Mouse (Mus musculus): ENCODE measurements around the gene Impg1. TPM values are rescaled to one million over a fixed set of nuclear protein-coding genes. Genes with fewer than 3 reads are reported as not detected.
A peak's percentile ranks its signal among the peaks of the same experiment; 100 is the strongest.

Impg1 gene
- polyA plus RNA-seq (2016; fragmentation: Nextera tagmentation; extraction: Ambion mirVana): 0.05 and 0.08 TPM in 2 replicates

DNA sequence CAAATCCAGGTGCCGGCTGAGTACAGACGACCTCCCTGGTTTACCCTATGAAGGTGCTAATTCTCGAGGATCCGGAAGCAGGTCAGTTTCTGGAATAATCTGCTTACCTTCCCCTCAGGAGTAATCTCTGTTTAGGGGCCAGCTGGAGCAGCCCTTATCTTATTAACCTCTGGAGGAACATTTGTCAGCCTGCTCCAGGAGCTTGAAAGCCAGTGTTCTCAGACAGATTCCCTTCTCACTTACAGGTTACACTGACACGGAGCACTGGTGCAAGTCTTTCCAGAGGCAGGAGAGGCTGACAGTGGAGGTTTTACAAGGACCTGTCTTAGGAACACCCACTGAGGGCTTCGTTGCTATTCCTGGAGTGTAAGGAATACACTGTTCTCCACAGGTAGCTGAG, at the start of gene Impg1:
Gene Impg1 (minus strand): TSS at position 101 of the 400 bp plus-strand sequence.
- 24% methylated on average over 6 of the region's 6 CpGs for WGBS
- peaks cover 7% of the 10 kb centered on the region for H3K4me1 ChIP-seq (replicated peaks)
- no peak within 1 kb of the TSS for H3K4me3 ChIP-seq
- H3K27ac ChIP-seq (ENCODE audit: poor library complexity, severe bottlenecking): no peak within 1 kb of the TSS
- no peaks in the 10 kb centered on the region for H3K9me3 ChIP-seq (replicated peaks)
- H3K4me2 ChIP-seq: no peak within 1 kb of the TSS; the same call in 1 of the 2 replicates
- no peak for ATAC-seq (ENCODE audit: insufficient number of reproducible peaks, low FRiP score)
- no peaks in the 10 kb centered on the region for H3K36me3 ChIP-seq
- no peaks in the 10 kb centered on the region for H3K27me3 ChIP-seq (replicated peaks)
- no peak within 1 kb of the TSS for H3K9ac ChIP-seq

DNA sequence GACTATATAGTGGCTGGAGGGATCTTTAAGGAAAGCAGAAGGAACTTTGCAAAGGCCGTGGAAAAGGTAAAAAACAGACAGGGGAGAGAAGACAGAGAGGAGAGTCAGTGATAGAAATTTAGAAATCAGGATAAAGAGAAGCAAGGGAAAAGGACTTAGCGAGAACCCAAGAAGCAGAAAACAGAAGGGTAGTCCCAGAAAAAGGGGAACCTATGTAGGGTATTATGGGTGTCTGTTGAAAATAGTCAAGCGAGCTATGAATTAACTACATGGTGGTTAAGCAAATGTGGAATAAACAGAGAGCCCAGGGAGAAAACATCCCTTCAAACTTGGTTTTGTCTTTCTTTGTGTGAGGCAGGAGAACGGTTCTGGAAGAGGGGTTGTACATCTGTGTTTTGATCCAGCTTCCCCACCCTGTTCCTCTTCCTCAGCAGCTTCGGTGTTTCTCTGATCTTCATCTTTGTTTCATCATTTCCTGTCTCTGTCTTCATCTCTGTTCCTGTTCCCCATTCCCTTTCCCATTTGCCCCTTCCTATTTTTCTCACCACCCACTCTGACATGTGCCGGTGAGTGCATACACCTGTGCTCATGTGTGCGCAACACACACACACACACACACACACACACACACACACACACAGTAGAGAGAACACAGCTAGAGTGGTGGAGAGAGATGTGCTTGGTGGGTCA, 44.3 kb upstream of the Impg1 start:
- H3K36me3 ChIP-seq: no peaks in the 10 kb centered on the region
- no peaks in the 10 kb centered on the region for H3K9me3 ChIP-seq (replicated peaks)
- no peak overlapping the region for H3K4me3 ChIP-seq
- ATAC-seq (ENCODE audit: insufficient number of reproducible peaks, low FRiP score): no peak
- H3K4me1 ChIP-seq (replicated peaks): no peaks in the 10 kb centered on the region
- no peak overlapping the region for H3K4me2 ChIP-seq
- no peak overlapping the region for H3K27ac ChIP-seq (ENCODE audit: poor library complexity, severe bottlenecking)
- no peak overlapping the region for H3K9ac ChIP-seq
- H3K27me3 ChIP-seq (replicated peaks): no peaks in the 10 kb centered on the region
- WGBS: 81% methylated on average over 7 of the region's 7 CpGs

DNA sequence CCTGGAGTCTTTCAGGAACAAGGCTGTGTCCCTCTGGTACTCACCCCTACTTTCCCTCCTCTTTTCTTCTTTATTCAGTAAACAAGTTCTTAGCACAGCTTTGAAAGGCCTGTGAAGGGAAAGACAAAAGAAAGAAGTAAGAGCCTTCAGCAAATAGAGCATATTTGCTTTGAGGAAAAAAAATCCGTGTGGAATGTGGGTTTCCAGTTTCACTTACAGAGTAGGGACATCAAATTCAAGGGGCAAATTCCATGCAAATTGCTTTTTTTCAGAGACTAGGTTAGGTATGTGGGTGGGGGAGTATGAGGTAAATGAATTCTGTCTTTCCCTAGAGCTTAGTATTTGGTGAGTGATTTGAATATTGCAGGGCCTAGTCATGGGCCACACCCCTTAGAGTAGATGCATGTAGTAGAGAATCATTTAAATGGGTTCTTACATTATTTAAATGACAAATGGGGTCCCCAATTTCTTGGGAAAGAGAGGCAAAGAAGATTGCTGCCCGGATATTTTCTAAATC, 39.3 kb upstream of the Impg1 start:
- Histone ChIP-seq H3K27me3 (replicated peaks) (no peaks in the 10 kb centered on the region), H3K4me3 (no peak overlapping the region), H3K36me3 (no peaks in the 10 kb centered on the region), H3K27ac (ENCODE audit: poor library complexity, severe bottlenecking) (no peak overlapping the region), H3K9ac (no peak overlapping the region), H3K4me1 (replicated peaks) (no peaks in the 10 kb centered on the region), H3K4me2 (no peak overlapping the region), H3K9me3 (replicated peaks) (no peaks in the 10 kb centered on the region)
- ATAC-seq (ENCODE audit: insufficient number of reproducible peaks, low FRiP score): no peak
- WGBS: 58% methylated on average over 2 of the region's 2 CpGs

DNA sequence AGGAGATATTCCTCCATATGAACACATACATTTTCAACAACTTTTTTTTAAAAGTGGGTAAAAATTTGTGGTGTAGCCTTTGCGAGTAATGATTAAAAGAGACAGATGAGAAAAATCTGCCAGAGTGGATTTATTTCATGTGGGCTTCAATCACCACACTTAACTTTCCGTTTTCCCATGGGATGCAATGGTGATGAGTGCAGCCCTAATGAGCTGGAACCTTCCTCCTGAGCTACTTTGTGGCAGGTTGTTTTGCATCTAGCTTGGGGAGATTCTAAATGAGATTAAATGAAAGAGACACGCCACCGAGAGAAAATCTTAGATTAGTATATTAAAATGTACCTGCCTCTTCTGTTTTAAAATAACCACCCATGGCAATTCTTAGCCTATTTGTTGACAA, 26.3 kb upstream of the Impg1 start:
- no peaks in the 10 kb centered on the region for H3K9me3 ChIP-seq (replicated peaks)
- 76% methylated on average over 4 of the region's 4 CpGs for WGBS
- H3K27ac ChIP-seq (ENCODE audit: poor library complexity, severe bottlenecking): no peak overlapping the region
- no peak overlapping the region for H3K4me2 ChIP-seq
- H3K4me3 ChIP-seq: no peak overlapping the region
- no peaks in the 10 kb centered on the region for H3K27me3 ChIP-seq (replicated peaks)
- H3K36me3 ChIP-seq: no peaks in the 10 kb centered on the region
- no peak for ATAC-seq (ENCODE audit: insufficient number of reproducible peaks, low FRiP score)
- no peak overlapping the region for H3K9ac ChIP-seq
- no peaks in the 10 kb centered on the region for H3K4me1 ChIP-seq (replicated peaks)

GRCm38 (mm10) chr9:80460420-80460819, 4.9 kb downstream of the Impg1 start:
- WGBS: 53% methylated on average over 4 of the region's 4 CpGs
- Histone ChIP-seq H3K36me3 (no peaks in the 10 kb centered on the region), H3K4me1 (replicated peaks) (peaks cover 2% of the 10 kb centered on the region), H3K27me3 (replicated peaks) (no peaks in the 10 kb centered on the region), H3K9me3 (replicated peaks) (no peaks in the 10 kb centered on the region), H3K4me2 (no peak overlapping the region), H3K4me3 (no peak overlapping the region), H3K9ac (no peak overlapping the region), H3K27ac (ENCODE audit: poor library complexity, severe bottlenecking) (no peak overlapping the region)
- no peak for ATAC-seq (ENCODE audit: insufficient number of reproducible peaks, low FRiP score)

- Histone ChIP-seq H3K4me3 (no peak overlapping the region), H3K4me2 (no peak overlapping the region), H3K27me3 (replicated peaks) (no peaks in the 10 kb centered on the region), H3K9ac (no peak overlapping the region), H3K9me3 (replicated peaks) (no peaks in the 10 kb centered on the region), H3K27ac (ENCODE audit: poor library complexity, severe bottlenecking) (no peak overlapping the region), H3K36me3 (no peaks in the 10 kb centered on the region), H3K4me1 (replicated peaks) (no peaks in the 10 kb centered on the region)
- WGBS: 26% methylated on average over 3 of the region's 3 CpGs
- no peak for ATAC-seq (ENCODE audit: insufficient number of reproducible peaks, low FRiP score)
Observed at GRCm38 (mm10) chr9:80450467-80451261, 14.6 kb downstream of the Impg1 start.

- no peak overlapping the region for H3K9ac ChIP-seq
- H3K9me3 ChIP-seq (replicated peaks): no peaks in the 10 kb centered on the region
- no peak overlapping the region for H3K4me2 ChIP-seq
- ATAC-seq (ENCODE audit: insufficient number of reproducible peaks, low FRiP score): no peak
- 53% methylated on average over 5 of the region's 5 CpGs for WGBS
- no peak overlapping the region for H3K27ac ChIP-seq (ENCODE audit: poor library complexity, severe bottlenecking)
- no peaks in the 10 kb centered on the region; the same call in 1 of the 2 replicates for H3K4me1 ChIP-seq (replicated peaks)
- no peaks in the 10 kb centered on the region for H3K27me3 ChIP-seq (replicated peaks)
- no peaks in the 10 kb centered on the region for H3K36me3 ChIP-seq
- no peak overlapping the region for H3K4me3 ChIP-seq
Observed at GRCm38 (mm10) chr9:80441096-80441710, 24.1 kb downstream of the Impg1 start.

DNA sequence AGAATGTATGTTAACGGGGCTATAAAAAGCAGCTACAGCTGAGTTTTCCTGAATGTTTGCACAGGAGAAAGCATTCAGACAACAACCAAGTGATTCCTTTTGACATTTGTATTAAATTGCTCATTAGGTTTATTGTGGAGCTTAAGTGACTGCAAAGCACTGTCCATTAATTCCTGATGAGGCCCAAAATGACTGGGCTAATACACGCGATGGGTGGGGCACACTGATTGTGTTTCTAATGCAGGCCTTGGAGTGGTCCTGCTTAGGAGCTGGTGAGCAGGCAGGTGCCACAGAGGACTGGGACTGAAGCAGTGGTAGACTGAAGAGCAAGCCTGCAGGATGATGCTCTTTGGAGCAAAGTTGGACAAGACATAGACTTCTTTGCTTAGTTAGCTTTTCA, 73.9 kb downstream of the Impg1 start:
- Histone ChIP-seq H3K9ac (no peak overlapping the region), H3K4me3 (no peak overlapping the region), H3K27me3 (replicated peaks) (no peaks in the 10 kb centered on the region), H3K36me3 (no peaks in the 10 kb centered on the region), H3K4me2 (no peak overlapping the region), H3K27ac (ENCODE audit: poor library complexity, severe bottlenecking) (no peak overlapping the region), H3K4me1 (replicated peaks) (peaks cover 6% of the 10 kb centered on the region; the same call in 1 of the 2 replicates), H3K9me3 (replicated peaks) (0 out of 2 replicates have a peak, but pooled peaks cover 4% of the 10 kb centered on the region)
- WGBS: 77% methylated on average over 3 of the region's 3 CpGs
- no peak for ATAC-seq (ENCODE audit: insufficient number of reproducible peaks, low FRiP score)

DNA sequence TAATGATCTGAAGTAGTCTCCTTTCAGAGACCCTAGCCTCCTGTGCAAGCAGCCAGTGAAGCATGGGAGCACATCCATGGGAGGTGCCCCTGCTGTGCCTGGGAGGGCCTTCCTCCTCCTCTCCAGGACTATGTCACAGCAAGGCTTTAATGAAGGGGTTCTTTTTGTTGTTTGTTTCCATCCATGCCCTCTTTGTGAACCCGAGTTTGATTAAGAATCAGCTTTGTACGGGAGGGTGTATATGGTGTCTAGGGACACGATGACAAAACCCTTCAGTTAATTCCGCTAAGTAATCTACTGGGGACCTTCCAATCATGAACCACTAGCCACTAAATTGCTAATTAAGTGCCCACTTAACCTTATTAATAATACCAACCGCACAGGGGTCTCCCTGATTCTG, 74.3 kb downstream of the Impg1 start:
- Histone ChIP-seq H3K4me1 (replicated peaks) (peaks cover 7% of the 10 kb centered on the region; the same call in 1 of the 2 replicates), H3K27ac (ENCODE audit: poor library complexity, severe bottlenecking) (no peak overlapping the region)
- ATAC-seq (ENCODE audit: insufficient number of reproducible peaks, low FRiP score): no peak

GRCm38 (mm10) chr9:80387890-80388289, 77.4 kb downstream of the Impg1 start:
- no peak for ATAC-seq (ENCODE audit: insufficient number of reproducible peaks, low FRiP score)
- H3K9me3 ChIP-seq (replicated peaks): 0 out of 2 replicates have a peak, but pooled peaks cover 4% of the 10 kb centered on the region
- H3K4me2 ChIP-seq: no peak overlapping the region
- no peak overlapping the region for H3K9ac ChIP-seq
- peaks cover 16% of the 10 kb centered on the region; the same call in 1 of the 2 replicates for H3K4me1 ChIP-seq (replicated peaks)
- no peaks in the 10 kb centered on the region for H3K27me3 ChIP-seq (replicated peaks)
- no peak overlapping the region for H3K4me3 ChIP-seq
- H3K36me3 ChIP-seq: no peaks in the 10 kb centered on the region
- H3K27ac ChIP-seq (ENCODE audit: poor library complexity, severe bottlenecking): no peak overlapping the region
- 87% methylated on average over 3 of the region's 3 CpGs for WGBS

More for the DNA sequence above, 74.3 kb downstream of the Impg1 start:
- H3K27me3 ChIP-seq (replicated peaks): no peaks in the 10 kb centered on the region
- H3K4me2 ChIP-seq: no peak overlapping the region
- no peak overlapping the region for H3K4me3 ChIP-seq
- H3K9me3 ChIP-seq (replicated peaks): 0 out of 2 replicates have a peak, but pooled peaks cover 4% of the 10 kb centered on the region
- WGBS: 71% methylated on average over 5 of the region's 5 CpGs
- H3K9ac ChIP-seq: no peak overlapping the region
- H3K36me3 ChIP-seq: no peaks in the 10 kb centered on the region

GRCm38 (mm10) chr9:80386492-80386891, 78.8 kb downstream of the Impg1 start:
- 0 out of 2 replicates have a peak, but pooled peaks have one; percentile 63 for ATAC-seq (ENCODE audit: insufficient number of reproducible peaks, low FRiP score)
- Histone ChIP-seq H3K27me3 (replicated peaks) (no peaks in the 10 kb centered on the region), H3K36me3 (no peaks in the 10 kb centered on the region), H3K4me3 (no peak overlapping the region), H3K9me3 (replicated peaks) (0 out of 2 replicates have a peak, but pooled peaks cover 4% of the 10 kb centered on the region), H3K4me2 (no peak overlapping the region), H3K9ac (no peak overlapping the region), H3K27ac (ENCODE audit: poor library complexity, severe bottlenecking) (no peak overlapping the region), H3K4me1 (replicated peaks) (peaks cover 16% of the 10 kb centered on the region; the same call in 1 of the 2 replicates)
- 13% methylated on average over 5 of the region's 5 CpGs for whole genome bisulfite sequencing
